Mouse (Mus musculus) liver, embryonic 14.5 days (tissue): ENCODE data around the gene Ddb1. TPM values are rescaled to one million over a fixed set of nuclear protein-coding genes. Genes with fewer than 3 reads are reported as not detected.

Experiments
- ATAC-seq: fragments of 200-750 bp; cut with Nextera tagmentation; 2 replicates; pipeline ENCODE4 v1.8.0; 2017; ENCODE audit warnings: moderate number of reproducible peaks, mild to moderate bottlenecking, moderate library complexity; ENCODE audit not compliant: insufficient read depth
- DNase-seq, 3 experiments: peaks; one replicate each; pipeline ENCODE4 v3.0.0-alpha.2; 2012 to 2013; ENCODE audit warnings: low read depth in 3 of 3, low spot score in 3 of 3
- H3K27ac ChIP-seq: fragments of 300-500 bp; sonication (generic); 2 replicates; pipeline ENCODE4 v1.5.1; 2014; ENCODE audit warnings: moderate library complexity, mild to moderate bottlenecking, control low read depth, inconsistent platforms
- H3K27me3 ChIP-seq: fragments of 300-500 bp; sonication (generic); 2 replicates; pipeline ENCODE4 v1.6.1; 2014; ENCODE audit warnings: mild to moderate bottlenecking, low read length, moderate library complexity; ENCODE audit not compliant: control insufficient read depth, insufficient read depth
- H3K36me3 ChIP-seq: fragments of 300-500 bp; sonication (generic); replicated peaks from 2 replicates; pipeline ENCODE4 v1.6.1; 2014; ENCODE audit warnings: low read depth; ENCODE audit not compliant: control insufficient read depth, insufficient read depth
- H3K4me1 ChIP-seq, 2 experiments: fragments of 200-500 bp in 1 of 2; fragments of 300-500 bp in 1 of 2; sonication (generic) in 1 of 2; replicated peaks; 2 replicates each; pipeline ENCODE4 v1.6.1; 2012 to 2014; ENCODE audit warnings: antibody characterized with exemption in 1 of 2, inconsistent platforms in 1 of 2, low read length in 1 of 2; ENCODE audit not compliant: control insufficient read depth in 2 of 2, insufficient read depth in 2 of 2
- H3K4me2 ChIP-seq: fragments of 300-500 bp; sonication (generic); 2 replicates; pipeline ENCODE4 v1.6.1; 2014; ENCODE audit warnings: low read depth, mild to moderate bottlenecking, control low read depth, moderate library complexity
- H3K4me3 ChIP-seq, 2 experiments: fragments of 200-500 bp in 1 of 2; fragments of 300-500 bp in 1 of 2; sonication (generic) in 1 of 2; 2 replicates each; pipeline ENCODE4 v1.5.1; 2012 to 2014; ENCODE audit warnings: low read depth in 2 of 2, low read length in 2 of 2, mild to moderate bottlenecking in 2 of 2, control low read depth in 1 of 2, inconsistent platforms in 1 of 2, moderate library complexity in 1 of 2; ENCODE audit not compliant: insufficient read depth in 1 of 2
- H3K9ac ChIP-seq: fragments of 300-500 bp; sonication (generic); replicated peaks from 2 replicates; pipeline ENCODE4 v1.6.1; 2014; ENCODE audit warnings: mild to moderate bottlenecking, control low read depth, moderate library complexity
- H3K9me3 ChIP-seq: fragments of 300-500 bp; sonication (generic); 2 replicates; pipeline ENCODE4 v1.6.1; 2016; ENCODE audit warnings: low read length, mixed read lengths; ENCODE audit not compliant: control insufficient read depth
- CTCF ChIP-seq: IDR thresholded peaks from 2 replicates; pipeline ENCODE4 v1.5.1; 2016; ENCODE audit warnings: antibody characterized with exemption, low read depth, control low read depth
- EP300 ChIP-seq: IDR thresholded peaks from 2 replicates; pipeline ENCODE4 v1.6.1; 2016; ENCODE audit warnings: antibody characterized with exemption, low read depth
- WGBS: fragments of 180-500 bp; shearing (Covaris S2); extraction: QIAGEN DNeasy Blood & Tissue Kit; methylation state at CpG from one replicate; pipeline ENCODE4 v1.1.7; 2014; ENCODE audit not compliant: insufficient replicate concordance; 5-methylcytosine and 5-hydroxymethylcytosine counted together
- polyA plus RNA-seq, 2 experiments: library from polyadenylated mRNA; depleted of rRNA in 1 of 2; stranded (reverse) in 1 of 2; unstranded in 1 of 2; fragments of >200 nt; fragmentation: Nextera tagmentation in 1 of 2; extraction: Ambion mirVana in 1 of 2; gene quantifications; 2 replicates each; pipeline versions ENCODE4 v1.2.1 to v1.2.3; 2012 to 2014

The Ddb1 gene
- polyA plus RNA-seq, 2 experiments: 91.2 to 133 TPM

DNA sequence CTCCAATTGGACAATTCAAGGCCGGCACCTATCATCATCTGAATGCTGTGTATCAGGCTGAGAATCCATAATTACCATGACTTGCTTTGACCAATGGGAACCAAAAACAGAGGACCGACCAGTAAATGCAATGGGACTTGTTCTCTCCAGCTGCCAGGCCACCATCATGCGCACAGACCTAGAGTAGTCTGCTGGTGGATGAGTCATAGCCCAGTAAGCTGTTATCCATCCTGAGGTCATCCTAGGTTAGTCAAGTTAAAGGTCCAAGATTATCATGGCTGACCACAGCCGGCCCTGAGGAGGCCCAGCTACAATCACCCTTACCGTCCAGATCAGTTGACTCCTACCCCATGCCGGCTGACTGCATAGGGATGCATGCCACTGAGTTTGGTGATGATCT, 35.5 kb upstream of the Ddb1 start:
- no peak overlapping the region for H3K9ac ChIP-seq
- no peak overlapping the region for H3K4me2 ChIP-seq
- TF ChIP-seq CTCF: no peak
- TF ChIP-seq EP300: no peak
- H3K4me1 ChIP-seq: peaks cover 0 to 9% of the 10 kb centered on the region in 2 experiments; a peak in 1 of 4 replicates
- ATAC-seq (no peak), DNase-seq (no peak)
- peaks cover 12% of the 10 kb centered on the region; the same call in 1 of the 2 replicates for H3K36me3 ChIP-seq
- no peak overlapping the region for H3K4me3 ChIP-seq
- WGBS: 80% methylated on average over 6 of the region's 6 CpGs
- H3K27ac ChIP-seq: no peak overlapping the region
- no peaks in the 10 kb centered on the region for H3K9me3 ChIP-seq
- no peaks in the 10 kb centered on the region for H3K27me3 ChIP-seq

- Histone ChIP-seq H3K4me1 (peaks cover 11 to 19% of the 10 kb centered on the region in 2 experiments), H3K4me3 (peak within 1 kb of the TSS; percentile 89 to 93), H3K9me3 (no peaks in the 10 kb centered on the region), H3K4me2 (peak within 1 kb of the TSS; percentile 98), H3K27ac (peak within 1 kb of the TSS; percentile 79), H3K36me3 (peaks cover 10% of the 10 kb centered on the region), H3K9ac (peak within 1 kb of the TSS; percentile 90), H3K27me3 (no peaks in the 10 kb centered on the region)
- WGBS: under 1% methylated on average over 44 of the region's 44 CpGs
- peak; percentile 88 to 91 (median 88) for DNase-seq
- TF ChIP-seq EP300 (no peak; the same call in 1 of the 2 replicates), CTCF (peak; percentile 69)
- peak; percentile 93 for ATAC-seq
Measured at GRCm38 (mm10) chr19:10576690-10577561, 28.2 kb upstream of the Ddb1 start, which contains the start of the genes Cyb561a3 and Tmem138. Gene Cyb561a3, plus strand, starts transcription at chr19:10577172. Gene Tmem138, minus strand, starts transcription at chr19:10577362.

GRCm38 (mm10) chr19:10580102-10580501, 25.0 kb upstream of the Ddb1 start:
- ATAC-seq: no peak
- Histone ChIP-seq H3K27me3 (no peaks in the 10 kb centered on the region), H3K36me3 (no peaks in the 10 kb centered on the region; the same call in 1 of the 2 replicates), H3K9me3 (no peaks in the 10 kb centered on the region), H3K27ac (no peak overlapping the region), H3K4me1 (peaks cover 11 to 19% of the 10 kb centered on the region in 2 experiments), H3K9ac (no peak overlapping the region), H3K4me2 (no peak overlapping the region), H3K4me3 (no peak overlapping the region)
- no peak for TF ChIP-seq CTCF
- no peak for TF ChIP-seq EP300
- no peak for DNase-seq
- 60% methylated on average over 3 of the region's 3 CpGs for WGBS

- Histone ChIP-seq H3K27me3 (no peaks in the 10 kb centered on the region), H3K4me1 (peaks cover 11 to 19% of the 10 kb centered on the region in 2 experiments), H3K4me3 (no peak overlapping the region), H3K9ac (no peak overlapping the region), H3K4me2 (no peak overlapping the region), H3K36me3 (no peaks in the 10 kb centered on the region), H3K9me3 (no peaks in the 10 kb centered on the region), H3K27ac (no peak overlapping the region)
- TF ChIP-seq EP300 (no peak), CTCF (no peak)
- DNase-seq: no peak
- ATAC-seq: no peak
- WGBS: 39% methylated on average over 3 of the region's 3 CpGs
Measured at GRCm38 (mm10) chr19:10580761-10581160, 24.4 kb upstream of the Ddb1 start.

- no peaks in the 10 kb centered on the region for H3K27me3 ChIP-seq
- H3K4me1 ChIP-seq: peaks cover 11 to 13% of the 10 kb centered on the region in 2 experiments
- no peak overlapping the region for H3K4me3 ChIP-seq
- 75% methylated on average over 6 of the region's 6 CpGs for WGBS
- TF ChIP-seq CTCF (no peak), EP300 (no peak)
- no peak overlapping the region for H3K27ac ChIP-seq
- H3K4me2 ChIP-seq: no peak overlapping the region
- H3K36me3 ChIP-seq: no peaks in the 10 kb centered on the region
- DNase-seq (no peak), ATAC-seq (no peak)
- no peaks in the 10 kb centered on the region for H3K9me3 ChIP-seq
- no peak overlapping the region for H3K9ac ChIP-seq
Measured at GRCm38 (mm10) chr19:10581984-10582383, 23.1 kb upstream of the Ddb1 start.
